Mouse (Mus musculus) bone marrow, adult 2 months (tissue): ENCODE measurements around the gene Pde3a.

Experiments used
- CTCF ChIP-seq: fragments of 200-500 bp; IDR thresholded peaks from 2 replicates; pipeline ENCODE4 v1.5.1; 2011; ENCODE audit warnings: low read length, control low read depth; ENCODE audit not compliant: control insufficient read depth, insufficient read depth
- POLR2A ChIP-seq: fragments of 200-500 bp; IDR thresholded peaks from 2 replicates; pipeline ENCODE4 v1.6.1; 2011; ENCODE audit warnings: low read depth, mild to moderate bottlenecking, control low read depth, low read length, borderline replicate concordance; ENCODE audit not compliant: control insufficient read depth

- TF ChIP-seq POLR2A, result no peak
- TF ChIP-seq CTCF, result no peak
Measured at GRCm38 (mm10) chr6:141271133-141271532, 22.1 kb downstream of the Pde3a start.
